Mouse (Mus musculus): ENCODE results near the gene Rab17. TPM values are rescaled to one million over a fixed set of nuclear protein-coding genes. Genes with fewer than 3 reads are reported as not detected.

Rab17 gene
- polyA plus RNA-seq, 1 experiment from 2014 or later, result 6.1 TPM

DNA sequence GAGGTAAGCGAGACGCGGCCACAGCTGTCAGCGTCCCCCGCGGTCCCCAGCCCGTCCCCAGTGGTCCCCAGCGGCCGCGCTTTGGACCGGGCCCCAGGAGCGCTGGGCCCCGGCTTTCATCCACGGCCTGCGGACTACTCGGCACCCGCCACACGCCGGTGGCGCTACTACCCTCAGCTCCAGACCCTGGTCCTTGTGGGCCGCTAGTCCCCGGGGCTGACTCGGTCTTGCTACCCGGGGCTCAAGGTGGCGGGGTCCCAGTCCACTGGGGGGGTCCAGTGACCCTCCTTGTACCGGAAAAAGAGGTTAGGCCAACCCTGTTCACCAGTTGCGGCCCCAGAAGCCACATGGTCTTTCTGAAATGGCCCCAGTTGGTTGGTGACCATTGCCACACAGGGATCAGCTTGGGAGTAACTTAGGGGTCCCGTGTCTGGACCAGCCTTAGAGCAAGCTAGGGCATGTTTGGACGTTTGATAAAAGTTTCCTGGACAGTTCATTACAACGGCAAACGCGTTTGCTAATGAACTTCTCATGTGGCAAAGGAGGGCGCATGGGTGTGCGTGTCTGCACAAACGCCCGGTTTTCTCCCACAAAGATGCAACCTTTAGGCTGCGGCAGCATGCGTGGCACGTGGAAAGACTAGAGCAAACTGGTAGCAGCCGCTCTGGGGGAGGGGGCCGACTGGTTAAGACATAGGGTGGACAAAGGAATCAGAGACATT lies 29.6 kb upstream of the Rab17 start:
- peaks cover 11% of the 10 kb centered on the region; the same call in 1 of the 2 replicates for H3K4me1 ChIP-seq (ENCODE audit: control insufficient read depth, insufficient read depth, low read length)
- H3K9me3 ChIP-seq (ENCODE audit: control insufficient read depth, low read length), result no peaks in the 10 kb centered on the region
- peak overlapping the region; percentile 78 for H3K4me3 ChIP-seq (ENCODE audit: low read length)
- H3K27me3 ChIP-seq (ENCODE audit: control insufficient read depth, insufficient read depth, low read length), result no peaks in the 10 kb centered on the region
- peak; percentile 78 for ATAC-seq (ENCODE audit: low FRiP score, low TSS enrichment)
- H3K4me2 ChIP-seq (replicated peaks; ENCODE audit: low read depth, low read length), result peak overlapping the region; percentile 98
- no peaks in the 10 kb centered on the region for H3K36me3 ChIP-seq (ENCODE audit: control insufficient read depth, insufficient read depth, low read length)
- peak overlapping the region; percentile 76 for H3K9ac ChIP-seq (ENCODE audit: low read depth, low read length)
- 3% methylated on average over 36 of the region's 41 CpGs for WGBS
- H3K27ac ChIP-seq (ENCODE audit: low read depth, low read length), result no peak overlapping the region

GRCm38 (mm10) chr1:90998268-90998890 lies 28.9 kb upstream of the Rab17 start, which contains the start of gene Lrrfip1:
Gene Lrrfip1, plus strand, starts transcription at chr1:90998737.
- Histone ChIP-seq H3K4me2 (replicated peaks; ENCODE audit: low read depth, low read length) (peak within 1 kb of the TSS; percentile 98), H3K27ac (ENCODE audit: low read depth, low read length) (no peak within 1 kb of the TSS), H3K36me3 (ENCODE audit: control insufficient read depth, insufficient read depth, low read length) (no peaks in the 10 kb centered on the region), H3K4me3 (ENCODE audit: low read length) (peak within 1 kb of the TSS; percentile 78), H3K27me3 (ENCODE audit: control insufficient read depth, insufficient read depth, low read length) (no peaks in the 10 kb centered on the region), H3K4me1 (ENCODE audit: control insufficient read depth, insufficient read depth, low read length) (peaks cover 11% of the 10 kb centered on the region; the same call in 1 of the 2 replicates), H3K9ac (ENCODE audit: low read depth, low read length) (peak within 1 kb of the TSS; percentile 76), H3K9me3 (ENCODE audit: control insufficient read depth, low read length) (no peaks in the 10 kb centered on the region)
- WGBS, result 2% methylated on average over 59 of the region's 59 CpGs
- peak; percentile 73 for ATAC-seq (ENCODE audit: low FRiP score, low TSS enrichment)

- no peak overlapping the region; the same call in 1 of the 2 replicates for H3K4me3 ChIP-seq (ENCODE audit: low read length)
- no peak overlapping the region for H3K9ac ChIP-seq (ENCODE audit: low read depth, low read length)
- no peak overlapping the region for H3K4me2 ChIP-seq (replicated peaks; ENCODE audit: low read depth, low read length)
- H3K36me3 ChIP-seq (ENCODE audit: control insufficient read depth, insufficient read depth, low read length), result no peaks in the 10 kb centered on the region
- H3K27ac ChIP-seq (ENCODE audit: low read depth, low read length), result no peak overlapping the region
- 80% methylated on average over 5 of the region's 5 CpGs for WGBS
- no peak for ATAC-seq (ENCODE audit: low FRiP score, low TSS enrichment)
- no peaks in the 10 kb centered on the region for H3K9me3 ChIP-seq (ENCODE audit: control insufficient read depth, low read length)
- H3K4me1 ChIP-seq (ENCODE audit: control insufficient read depth, insufficient read depth, low read length), result peaks cover 11% of the 10 kb centered on the region; the same call in 1 of the 2 replicates
- H3K27me3 ChIP-seq (ENCODE audit: control insufficient read depth, insufficient read depth, low read length), result no peaks in the 10 kb centered on the region
Observed at GRCm38 (mm10) chr1:90997641-90998040, 28.2 kb upstream of the Rab17 start.

DNA sequence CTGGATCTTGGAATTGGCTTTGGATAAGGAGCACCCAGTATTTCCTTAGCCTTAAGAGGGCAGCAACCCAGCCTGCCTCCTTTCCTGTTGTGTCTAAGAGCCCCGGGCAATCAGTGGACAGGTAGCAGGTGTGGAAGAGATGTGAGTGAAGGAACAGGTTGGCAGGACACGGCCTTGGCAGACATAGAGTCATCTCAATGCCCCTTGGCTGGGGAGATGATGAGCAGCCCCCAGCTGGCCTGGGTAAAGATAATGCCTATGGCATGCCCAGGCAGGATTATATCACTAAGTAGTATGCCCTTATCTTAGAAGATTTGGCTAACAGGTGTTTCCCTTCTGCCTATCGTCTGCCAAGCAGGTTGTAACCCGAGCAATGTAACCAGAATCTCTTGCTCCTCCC lies 27.7 kb upstream of the Rab17 start:
- H3K27ac ChIP-seq (ENCODE audit: low read depth, low read length), result no peak overlapping the region
- peaks cover 11% of the 10 kb centered on the region; the same call in 1 of the 2 replicates for H3K4me1 ChIP-seq (ENCODE audit: control insufficient read depth, insufficient read depth, low read length)
- H3K4me2 ChIP-seq (replicated peaks; ENCODE audit: low read depth, low read length), result no peak overlapping the region
- no peak overlapping the region for H3K4me3 ChIP-seq (ENCODE audit: low read length)
- H3K36me3 ChIP-seq (ENCODE audit: control insufficient read depth, insufficient read depth, low read length), result no peaks in the 10 kb centered on the region
- H3K27me3 ChIP-seq (ENCODE audit: control insufficient read depth, insufficient read depth, low read length), result no peaks in the 10 kb centered on the region
- ATAC-seq (ENCODE audit: low FRiP score, low TSS enrichment), result no peak
- H3K9ac ChIP-seq (ENCODE audit: low read depth, low read length), result no peak overlapping the region
- WGBS, result 59% methylated on average over 4 of the region's 4 CpGs
- no peaks in the 10 kb centered on the region for H3K9me3 ChIP-seq (ENCODE audit: control insufficient read depth, low read length)

DNA sequence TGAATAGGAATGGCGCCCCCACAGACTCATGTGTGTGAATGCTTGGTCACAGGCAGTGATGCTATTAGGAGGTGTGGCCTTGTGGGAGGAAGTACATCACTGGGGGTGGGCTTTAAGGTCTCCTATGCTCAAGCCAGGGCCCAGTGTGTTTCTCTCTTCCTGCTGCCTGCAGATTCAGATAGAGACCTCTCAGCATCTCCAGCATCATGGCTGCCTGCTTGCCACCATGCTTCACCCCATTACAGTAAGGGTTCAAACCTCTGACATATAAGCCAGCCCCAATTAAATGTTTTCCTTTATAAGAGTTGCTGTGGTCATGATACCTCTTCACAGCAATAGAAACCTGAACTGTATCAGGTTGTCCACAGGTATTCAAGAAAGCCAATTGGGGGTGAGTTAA lies 26.5 kb upstream of the Rab17 start:
- Histone ChIP-seq H3K4me1 (ENCODE audit: control insufficient read depth, insufficient read depth, low read length) (peaks cover 11% of the 10 kb centered on the region; the same call in 1 of the 2 replicates), H3K4me3 (ENCODE audit: low read length) (no peak overlapping the region), H3K4me2 (replicated peaks; ENCODE audit: low read depth, low read length) (no peak overlapping the region), H3K9me3 (ENCODE audit: control insufficient read depth, low read length) (no peaks in the 10 kb centered on the region), H3K27ac (ENCODE audit: low read depth, low read length) (no peak overlapping the region), H3K36me3 (ENCODE audit: control insufficient read depth, insufficient read depth, low read length) (no peaks in the 10 kb centered on the region), H3K27me3 (ENCODE audit: control insufficient read depth, insufficient read depth, low read length) (no peaks in the 10 kb centered on the region), H3K9ac (ENCODE audit: low read depth, low read length) (no peak overlapping the region)
- no peak for ATAC-seq (ENCODE audit: low FRiP score, low TSS enrichment)
- 90% methylated on average over 1 of the region's 1 CpGs for WGBS

DNA sequence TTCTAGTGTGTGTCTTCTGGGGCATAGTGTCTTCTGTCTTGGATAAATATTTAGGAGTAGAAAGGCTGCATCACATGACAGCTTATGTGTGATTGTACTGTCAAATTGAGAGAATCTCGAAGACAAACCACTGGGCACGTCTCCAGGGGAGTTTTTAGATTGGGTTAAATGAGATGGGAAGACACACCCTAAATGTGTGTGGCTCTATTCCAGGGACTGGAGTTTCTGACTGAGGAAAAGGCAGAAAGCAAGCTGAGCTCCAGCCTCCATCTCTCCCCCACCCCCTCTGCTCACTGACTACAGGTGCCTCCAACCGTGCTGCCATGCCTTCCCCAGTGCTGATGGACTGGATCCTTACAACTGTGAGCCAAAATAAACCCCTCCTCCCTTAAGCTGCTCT lies 11.9 kb upstream of the Rab17 start:
- Histone ChIP-seq H3K9ac (ENCODE audit: low read depth, low read length) (no peak overlapping the region), H3K27me3 (ENCODE audit: control insufficient read depth, insufficient read depth, low read length) (no peaks in the 10 kb centered on the region), H3K4me1 (ENCODE audit: control insufficient read depth, insufficient read depth, low read length) (no peaks in the 10 kb centered on the region), H3K4me2 (replicated peaks; ENCODE audit: low read depth, low read length) (no peak overlapping the region), H3K4me3 (ENCODE audit: low read length) (no peak overlapping the region), H3K9me3 (ENCODE audit: control insufficient read depth, low read length) (no peaks in the 10 kb centered on the region), H3K27ac (ENCODE audit: low read depth, low read length) (no peak overlapping the region), H3K36me3 (ENCODE audit: control insufficient read depth, insufficient read depth, low read length) (no peaks in the 10 kb centered on the region)
- ATAC-seq (ENCODE audit: low FRiP score, low TSS enrichment), result no peak
- WGBS, result 84% methylated on average over 3 of the region's 3 CpGs

- ATAC-seq (ENCODE audit: low FRiP score, low TSS enrichment), result no peak
- Histone ChIP-seq H3K4me2 (replicated peaks; ENCODE audit: low read depth, low read length) (no peak overlapping the region), H3K9ac (ENCODE audit: low read depth, low read length) (no peak overlapping the region), H3K27ac (ENCODE audit: low read depth, low read length) (no peak overlapping the region), H3K4me1 (ENCODE audit: control insufficient read depth, insufficient read depth, low read length) (no peaks in the 10 kb centered on the region), H3K4me3 (ENCODE audit: low read length) (no peak overlapping the region), H3K36me3 (ENCODE audit: control insufficient read depth, insufficient read depth, low read length) (no peaks in the 10 kb centered on the region), H3K9me3 (ENCODE audit: control insufficient read depth, low read length) (no peaks in the 10 kb centered on the region), H3K27me3 (ENCODE audit: control insufficient read depth, insufficient read depth, low read length) (no peaks in the 10 kb centered on the region)
- WGBS, result 73% methylated on average over 10 of the region's 10 CpGs
Observed at GRCm38 (mm10) chr1:90980638-90981330, 11.3 kb upstream of the Rab17 start.

DNA sequence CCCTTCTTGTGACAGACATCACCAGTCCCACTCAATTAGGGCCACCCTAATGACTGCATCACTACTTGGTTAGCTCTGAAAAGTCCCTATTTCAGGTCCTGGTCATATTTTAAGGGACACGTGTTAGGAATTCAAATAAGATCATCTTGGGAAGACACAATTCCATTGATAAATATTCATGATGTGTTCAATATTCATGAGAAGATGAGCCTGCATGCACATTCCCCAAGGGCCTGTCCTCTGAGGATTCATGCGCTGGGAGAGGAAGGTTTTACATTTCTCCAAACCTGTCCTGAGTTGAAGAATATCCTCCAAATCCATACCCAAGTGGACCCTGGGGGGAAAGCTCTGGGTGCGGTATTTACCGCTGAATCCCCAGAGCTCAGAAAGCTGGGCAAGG lies 6.5 kb upstream of the Rab17 start:
- Histone ChIP-seq H3K4me2 (replicated peaks; ENCODE audit: low read depth, low read length) (no peak overlapping the region), H3K36me3 (ENCODE audit: control insufficient read depth, insufficient read depth, low read length) (no peaks in the 10 kb centered on the region), H3K9me3 (ENCODE audit: control insufficient read depth, low read length) (no peaks in the 10 kb centered on the region), H3K9ac (ENCODE audit: low read depth, low read length) (no peak overlapping the region), H3K27ac (ENCODE audit: low read depth, low read length) (no peak overlapping the region), H3K27me3 (ENCODE audit: control insufficient read depth, insufficient read depth, low read length) (no peaks in the 10 kb centered on the region), H3K4me3 (ENCODE audit: low read length) (no peak overlapping the region), H3K4me1 (ENCODE audit: control insufficient read depth, insufficient read depth, low read length) (peaks cover 8% of the 10 kb centered on the region)
- ATAC-seq (ENCODE audit: low FRiP score, low TSS enrichment), result no peak
- WGBS, result 89% methylated on average over 4 of the region's 4 CpGs

Data from kidney, embryonic 14.5 days (tissue).